Mouse (Mus musculus) hindbrain, embryonic 10.5 days (tissue): ENCODE measurements at regions not wholly inside any gene's neighbourhood (a gene's known extent, or its start where the extent isn't known, plus 50 kb on each side); places are given as distances from the start of the nearest gene placed in this dataset.

Experiments
- DNase-seq: peaks from one replicate; pipeline ENCODE4 v3.0.0-alpha.2; 2017; ENCODE audit warnings: low spot score
- H3K27ac ChIP-seq: fragments of 300-500 bp; sonication (generic); 2 replicates; pipeline ENCODE4 v1.5.1; 2016; ENCODE audit warnings: mild to moderate bottlenecking, moderate library complexity
- H3K27me3 ChIP-seq: fragments of 300-500 bp; sonication (generic); 2 replicates; pipeline ENCODE4 v1.6.1; 2016; ENCODE audit warnings: mild to moderate bottlenecking; ENCODE audit not compliant: poor library complexity, insufficient read depth, severe bottlenecking
- H3K36me3 ChIP-seq: fragments of 300-500 bp; sonication (generic); 2 replicates; pipeline ENCODE4 v1.6.1; 2016; ENCODE audit warnings: mild to moderate bottlenecking, moderate library complexity
- H3K4me1 ChIP-seq: fragments of 300-500 bp; sonication (generic); replicated peaks from 2 replicates; pipeline ENCODE4 v1.6.1; 2016; ENCODE audit warnings: mild to moderate bottlenecking
- H3K4me3 ChIP-seq: fragments of 300-500 bp; sonication (generic); 2 replicates; pipeline ENCODE4 v1.5.1; 2016; ENCODE audit warnings: mild to moderate bottlenecking, moderate library complexity
- H3K9me3 ChIP-seq: fragments of 300-500 bp; sonication (generic); 2 replicates; pipeline ENCODE4 v1.6.1; 2016; ENCODE audit warnings: mild to moderate bottlenecking, moderate library complexity
- WGBS: fragments of 180-500 bp; shearing (Covaris S2); methylation state at CpG from one replicate; pipeline ENCODE4 v1.1.7; 2016; 5-methylcytosine and 5-hydroxymethylcytosine counted together

- Histone ChIP-seq H3K9me3 (no peaks in the 10 kb centered on the region), H3K4me3 (no peak overlapping the region), H3K4me1 (no peaks in the 10 kb centered on the region), H3K27me3 (no peaks in the 10 kb centered on the region), H3K27ac (no peak overlapping the region), H3K36me3 (no peaks in the 10 kb centered on the region)
- 83% methylated on average over 8 of the region's 8 CpGs for WGBS
- DNase-seq: no peak
Measured at GRCm38 (mm10) chr14:54161916-54162315, 92.0 kb downstream of the Dad1 start.

- Histone ChIP-seq H3K27me3 (no peaks in the 10 kb centered on the region), H3K9me3 (no peaks in the 10 kb centered on the region), H3K27ac (no peak overlapping the region), H3K36me3 (no peaks in the 10 kb centered on the region), H3K4me3 (no peak overlapping the region), H3K4me1 (no peaks in the 10 kb centered on the region)
- no peak for DNase-seq
- WGBS: 76% methylated on average over 7 of the region's 7 CpGs
Measured at GRCm38 (mm10) chr14:54161206-54161605, 92.7 kb downstream of the Dad1 start.

DNA sequence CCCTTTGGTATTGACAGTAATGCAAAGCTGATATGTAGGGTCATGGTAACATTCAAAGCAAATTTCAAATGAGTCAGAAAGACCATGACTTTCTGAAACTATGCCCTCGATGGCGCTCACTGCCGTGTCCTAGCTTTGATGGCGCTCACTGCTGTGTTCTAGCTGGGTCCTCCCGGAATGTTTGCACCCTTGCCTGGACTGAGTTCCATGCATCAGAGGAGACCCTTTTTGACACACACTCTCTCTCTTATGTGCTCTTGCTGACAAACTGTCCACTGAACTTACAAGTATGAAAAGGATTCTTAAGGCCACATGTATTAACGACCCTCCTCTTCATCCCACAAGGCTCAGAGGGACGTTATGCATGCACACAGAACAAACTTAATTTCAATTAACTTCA, 94.1 kb downstream of the Dad1 start:
- WGBS: 91% methylated on average over 7 of the region's 7 CpGs

GRCm38 (mm10) chr14:54158214-54158965, 95.5 kb downstream of the Dad1 start:
- Histone ChIP-seq H3K27ac (no peak overlapping the region), H3K4me3 (no peak overlapping the region), H3K4me1 (no peaks in the 10 kb centered on the region), H3K27me3 (no peaks in the 10 kb centered on the region), H3K36me3 (no peaks in the 10 kb centered on the region), H3K9me3 (no peaks in the 10 kb centered on the region)
- 89% methylated on average over 9 of the region's 9 CpGs for WGBS
- no peak for DNase-seq

More for the DNA sequence above, 94.1 kb downstream of the Dad1 start:
- Histone ChIP-seq H3K4me1 (no peaks in the 10 kb centered on the region), H3K27ac (no peak overlapping the region), H3K9me3 (no peaks in the 10 kb centered on the region), H3K36me3 (no peaks in the 10 kb centered on the region), H3K4me3 (no peak overlapping the region), H3K27me3 (no peaks in the 10 kb centered on the region)
- DNase-seq: no peak

DNA sequence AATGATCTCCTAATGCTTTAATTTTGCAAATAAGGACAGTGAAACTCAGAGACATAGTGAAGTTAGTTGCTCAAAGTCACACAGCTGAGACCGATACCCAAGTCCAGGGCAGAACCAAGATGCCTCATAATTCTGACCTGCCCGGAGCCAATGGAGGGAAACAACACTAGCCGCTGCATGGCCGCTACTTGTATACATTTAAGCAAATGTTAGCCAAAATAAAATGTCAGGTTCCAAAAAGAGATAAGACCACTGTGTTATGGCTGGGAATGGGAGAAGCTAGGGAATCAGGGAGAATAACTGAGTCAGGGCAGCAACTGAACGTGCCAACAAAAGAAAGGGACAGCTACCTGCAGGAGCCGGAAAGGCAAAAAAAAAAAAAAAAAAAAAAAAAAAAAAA, 97.4 kb downstream of the Dad1 start:
- H3K4me1 ChIP-seq: peaks cover 7% of the 10 kb centered on the region; the same call in 1 of the 2 replicates
- no peak for DNase-seq
- no peaks in the 10 kb centered on the region for H3K27me3 ChIP-seq
- H3K4me3 ChIP-seq: no peak overlapping the region
- no peaks in the 10 kb centered on the region for H3K36me3 ChIP-seq
- 90% methylated on average over 6 of the region's 6 CpGs for WGBS
- no peak overlapping the region for H3K27ac ChIP-seq
- H3K9me3 ChIP-seq: no peaks in the 10 kb centered on the region

DNA sequence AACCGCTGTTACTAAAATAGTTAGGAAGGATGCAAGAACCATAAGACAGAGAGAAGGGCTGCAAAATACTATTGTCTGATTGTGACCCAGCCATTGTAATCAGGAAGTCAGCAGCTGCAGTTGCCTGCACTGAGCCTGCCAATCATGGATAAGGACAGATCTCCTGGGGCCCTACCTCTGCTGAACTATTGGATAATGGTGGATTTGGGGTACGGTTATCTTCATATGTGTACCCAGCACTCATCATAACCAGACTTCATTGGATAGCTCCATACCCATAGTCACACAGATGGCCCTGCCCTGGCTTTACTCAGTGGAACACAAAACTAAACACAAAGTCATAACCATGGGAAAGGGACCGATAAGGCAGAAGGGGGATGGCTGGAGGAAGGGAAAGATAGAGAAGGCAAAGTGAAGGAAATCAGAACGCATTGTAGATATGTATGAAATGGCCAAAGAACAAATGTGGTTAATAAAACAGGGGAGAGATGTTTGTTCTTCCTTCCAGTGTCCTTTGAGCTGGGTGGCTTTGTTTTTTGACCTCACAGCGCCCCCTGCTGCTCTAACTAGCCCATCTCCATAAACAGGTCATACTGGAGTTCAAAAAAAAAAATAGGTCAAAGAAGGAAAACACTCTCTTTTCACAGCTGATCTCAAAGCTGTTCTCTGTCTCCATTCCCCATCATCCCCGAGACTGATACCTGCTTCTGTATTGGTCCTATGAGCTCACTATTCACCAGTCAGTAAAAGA, 101.2 kb downstream of the Dad1 start:
- Histone ChIP-seq H3K36me3 (no peaks in the 10 kb centered on the region), H3K4me3 (no peak overlapping the region), H3K4me1 (peaks cover 7% of the 10 kb centered on the region; the same call in 1 of the 2 replicates), H3K9me3 (no peaks in the 10 kb centered on the region), H3K27ac (no peak overlapping the region), H3K27me3 (no peaks in the 10 kb centered on the region)
- DNase-seq: peak; percentile 73
- WGBS: 49% methylated on average over 6 of the region's 6 CpGs

GRCm38 (mm10) chr14:54151921-54152320, 102.0 kb downstream of the Dad1 start:
- peaks cover 8% of the 10 kb centered on the region; the same call in 1 of the 2 replicates for H3K4me1 ChIP-seq
- no peaks in the 10 kb centered on the region for H3K27me3 ChIP-seq
- no peaks in the 10 kb centered on the region for H3K9me3 ChIP-seq
- no peak for DNase-seq
- 93% methylated on average over 2 of the region's 2 CpGs for WGBS
- H3K36me3 ChIP-seq: no peaks in the 10 kb centered on the region
- no peak overlapping the region for H3K27ac ChIP-seq
- H3K4me3 ChIP-seq: no peak overlapping the region

DNA sequence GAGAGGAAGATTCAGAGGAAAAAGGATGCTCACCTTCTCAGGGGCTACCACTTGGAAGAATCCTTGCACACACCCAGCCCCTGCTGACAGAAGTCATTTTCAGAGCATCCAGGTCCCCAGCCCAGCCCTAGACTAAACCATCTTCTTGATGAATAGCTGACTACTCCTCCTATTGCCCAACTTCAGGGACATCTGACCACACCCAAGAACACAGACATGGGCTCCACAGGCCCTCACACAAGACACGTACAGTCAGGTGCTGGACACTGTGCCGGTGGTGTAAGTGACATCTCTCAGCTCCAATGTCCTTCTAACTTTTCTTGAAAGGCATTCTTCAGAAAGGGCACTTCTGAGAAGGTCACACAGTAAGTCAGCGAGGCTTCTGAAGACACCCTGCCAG, 102.6 kb downstream of the Dad1 start:
- Histone ChIP-seq H3K4me1 (peaks cover 14% of the 10 kb centered on the region), H3K27ac (no peak overlapping the region), H3K27me3 (no peaks in the 10 kb centered on the region), H3K9me3 (no peaks in the 10 kb centered on the region), H3K4me3 (no peak overlapping the region), H3K36me3 (no peaks in the 10 kb centered on the region)
- no peak for DNase-seq
- WGBS: 90% methylated on average over 3 of the region's 3 CpGs

- H3K9me3 ChIP-seq: no peaks in the 10 kb centered on the region
- WGBS: 88% methylated on average over 5 of the region's 5 CpGs
- H3K4me3 ChIP-seq: no peak overlapping the region
- DNase-seq: no peak
- no peaks in the 10 kb centered on the region for H3K36me3 ChIP-seq
- H3K27ac ChIP-seq: no peak overlapping the region
- H3K4me1 ChIP-seq: peaks cover 24% of the 10 kb centered on the region
- no peaks in the 10 kb centered on the region for H3K27me3 ChIP-seq
Measured at GRCm38 (mm10) chr14:54150221-54150620, 103.7 kb downstream of the Dad1 start.

GRCm38 (mm10) chr14:54148626-54149025, 105.3 kb downstream of the Dad1 start:
- 90% methylated on average over 10 of the region's 10 CpGs for WGBS
- no peak for DNase-seq

DNA sequence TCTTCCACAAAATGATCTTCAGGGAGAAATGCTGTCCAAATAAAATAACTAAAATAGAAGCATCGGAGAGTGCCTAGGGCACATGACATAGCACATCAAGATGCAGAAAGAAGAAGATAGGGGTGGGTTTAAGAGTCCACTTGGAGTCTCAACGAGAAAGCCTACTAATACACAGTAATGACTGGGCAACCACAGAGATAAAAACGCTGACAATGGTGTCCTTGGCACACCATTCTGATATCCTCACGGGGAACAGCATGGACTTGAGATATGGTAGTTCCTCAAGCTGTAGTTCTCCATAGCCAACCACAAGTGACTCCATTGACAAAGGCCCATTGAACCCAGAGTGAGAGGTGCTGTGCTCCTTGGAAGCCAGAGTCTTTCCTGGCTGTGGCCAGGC, 105.8 kb downstream of the Dad1 start:
- WGBS: 94% methylated on average over 4 of the region's 4 CpGs
- peaks cover 24% of the 10 kb centered on the region for H3K4me1 ChIP-seq
- H3K4me3 ChIP-seq: no peak overlapping the region
- no peaks in the 10 kb centered on the region for H3K9me3 ChIP-seq
- H3K27ac ChIP-seq: no peak overlapping the region
- H3K36me3 ChIP-seq: no peaks in the 10 kb centered on the region
- H3K27me3 ChIP-seq: no peaks in the 10 kb centered on the region
- DNase-seq: no peak

More at GRCm38 (mm10) chr14:54148626-54149025, 105.3 kb downstream of the Dad1 start:
- Histone ChIP-seq H3K4me3 (no peak overlapping the region), H3K27ac (peak overlapping the region; percentile 50; the same call in 1 of the 2 replicates), H3K4me1 (peaks cover 24% of the 10 kb centered on the region), H3K9me3 (no peaks in the 10 kb centered on the region), H3K36me3 (no peaks in the 10 kb centered on the region), H3K27me3 (no peaks in the 10 kb centered on the region)

DNA sequence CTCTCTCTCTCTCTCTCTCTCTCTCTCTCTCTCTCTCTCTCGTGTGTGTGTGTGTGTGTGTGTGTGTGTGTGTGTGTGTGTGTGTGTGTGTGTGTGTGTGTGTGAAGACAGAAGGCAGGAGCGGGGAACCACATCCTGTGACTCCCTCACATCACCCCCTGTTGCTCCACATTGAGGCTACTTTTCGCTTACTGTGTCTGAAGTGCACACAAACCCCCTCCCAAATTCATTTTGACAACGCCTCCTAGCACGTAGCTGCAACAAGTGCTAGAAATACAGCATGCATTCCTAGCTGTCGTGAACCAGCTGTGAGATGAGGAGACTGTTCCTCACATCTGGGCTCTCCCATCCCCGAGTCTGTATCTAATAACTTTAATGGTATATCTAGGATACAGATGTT, 106.4 kb downstream of the Dad1 start:
- Histone ChIP-seq H3K4me1 (peaks cover 22% of the 10 kb centered on the region), H3K4me3 (no peak overlapping the region), H3K27me3 (no peaks in the 10 kb centered on the region), H3K36me3 (no peaks in the 10 kb centered on the region), H3K9me3 (no peaks in the 10 kb centered on the region), H3K27ac (no peak overlapping the region)
- DNase-seq: no peak
- 76% methylated on average over 6 of the region's 7 CpGs for WGBS
